Mouse (Mus musculus): Measurements from ENCODE around the gene Reps2.

Gene Reps2

GRCm38 (mm10) chrX:162500962-162501361 lies 142.5 kb downstream of the Reps2 start:
- DNase-seq (ENCODE audit: extremely low read depth, low read depth) = no peak

GRCm38 (mm10) chrX:162496485-162496884 lies 147.0 kb downstream of the Reps2 start:
- DNase-seq (ENCODE audit: extremely low read depth, low read depth) = no peak

GRCm38 (mm10) chrX:162488630-162489029 lies 154.8 kb downstream of the Reps2 start:
- no peak for DNase-seq (ENCODE audit: extremely low read depth, low read depth)

GRCm38 (mm10) chrX:162487734-162488133 lies 155.7 kb downstream of the Reps2 start:
- peak; percentile 15 for DNase-seq (ENCODE audit: extremely low read depth, low read depth)

- DNase-seq (ENCODE audit: extremely low read depth, low read depth) = no peak
Measured at GRCm38 (mm10) chrX:162470213-162470612, 173.2 kb downstream of the Reps2 start.

- DNase-seq (ENCODE audit: extremely low read depth, low read depth) = no peak
Measured at GRCm38 (mm10) chrX:162462156-162462555, 181.3 kb downstream of the Reps2 start.

- no peak for DNase-seq (ENCODE audit: extremely low read depth, low read depth)
Measured at GRCm38 (mm10) chrX:162456445-162456844, 187.0 kb downstream of the Reps2 start.

GRCm38 (mm10) chrX:162455364-162455763 lies 188.1 kb downstream of the Reps2 start:
- DNase-seq (ENCODE audit: extremely low read depth, low read depth) = peak; percentile 74

- DNase-seq (ENCODE audit: extremely low read depth, low read depth) = no peak
Measured at GRCm38 (mm10) chrX:162453821-162454402, 189.5 kb downstream of the Reps2 start.

GRCm38 (mm10) chrX:162452642-162453041 lies 190.8 kb downstream of the Reps2 start:
- DNase-seq (ENCODE audit: extremely low read depth, low read depth) = no peak

GRCm38 (mm10) chrX:162447974-162448373 lies 195.5 kb downstream of the Reps2 start:
- DNase-seq (ENCODE audit: extremely low read depth, low read depth) = no peak

GRCm38 (mm10) chrX:162446678-162447318 lies 196.7 kb downstream of the Reps2 start:
- no peak for DNase-seq (ENCODE audit: extremely low read depth, low read depth)

GRCm38 (mm10) chrX:162443387-162443786 lies 200.1 kb downstream of the Reps2 start:
- DNase-seq (ENCODE audit: extremely low read depth, low read depth) = no peak

GRCm38 (mm10) chrX:162442970-162443369 lies 200.5 kb downstream of the Reps2 start:
- no peak for DNase-seq (ENCODE audit: extremely low read depth, low read depth)

GRCm38 (mm10) chrX:162432776-162433543 lies 210.5 kb downstream of the Reps2 start:
- no peak for DNase-seq (ENCODE audit: extremely low read depth, low read depth)

- no peak for DNase-seq (ENCODE audit: extremely low read depth, low read depth)
Measured at GRCm38 (mm10) chrX:162427698-162428097, 215.8 kb downstream of the Reps2 start.

GRCm38 (mm10) chrX:162419431-162419830 lies 224.0 kb downstream of the Reps2 start:
- DNase-seq (ENCODE audit: extremely low read depth, low read depth) = no peak

- DNase-seq (ENCODE audit: extremely low read depth, low read depth) = no peak
Measured at GRCm38 (mm10) chrX:162413124-162413523, 230.3 kb downstream of the Reps2 start.

GRCm38 (mm10) chrX:162407291-162407690 lies 236.2 kb downstream of the Reps2 start:
- DNase-seq (ENCODE audit: extremely low read depth, low read depth) = no peak

- DNase-seq (ENCODE audit: extremely low read depth, low read depth) = no peak
Measured at GRCm38 (mm10) chrX:162402487-162402886, 241.0 kb downstream of the Reps2 start.

GRCm38 (mm10) chrX:162380730-162381129 lies 262.7 kb downstream of the Reps2 start:
- no peak for DNase-seq (ENCODE audit: extremely low read depth, low read depth)

GRCm38 (mm10) chrX:162363206-162363605 lies 280.2 kb downstream of the Reps2 start:
- no peak for DNase-seq (ENCODE audit: extremely low read depth, low read depth)

Measured in MEL-GATA-1-ER (cell line).